Mouse (Mus musculus) colon, adult 2 months (tissue): ENCODE data around the gene Golga4. TPM values are rescaled to one million over a fixed set of nuclear protein-coding genes. Genes with fewer than 3 reads are reported as not detected.

ENCODE experiments used
- polyA plus RNA-seq: library from polyadenylated mRNA; depleted of rRNA; stranded (reverse); fragments of >200 nt; gene quantifications from 2 replicates; pipeline ENCODE4 v1.2.3, GENCODE M21; 2012; rRNA removed

Golga4 gene
- 14.5 and 15.5 TPM in 2 replicates for polyA plus RNA-seq

GRCm38 (mm10) chr9:118506020-118506403 lies at the start of gene Golga4:
Gene Golga4 (plus strand): TSS chr9:118506267.

GRCm38 (mm10) chr9:118477961-118478360 lies 28.1 kb upstream of the Golga4 start, which contains the start of gene Eomes:
Gene Eomes (plus strand): TSS chr9:118478212.

GRCm38 (mm10) chr9:118606148-118606816 lies 100.2 kb downstream of the Golga4 start, which contains the start of gene Itga9:
Gene Itga9 (plus strand): TSS chr9:118606690.

Other genes starting within 250 kb of the Golga4 start
- gene Eomes, start 28.1 kb upstream of the Golga4 start, polyA plus RNA-seq = 0.12 and 0.28 TPM in 2 replicates
- 17.0 and 17.4 TPM in 2 replicates for gene Itga9, start 100.4 kb downstream of the Golga4 start, polyA plus RNA-seq